In the genomic region with DNA sequence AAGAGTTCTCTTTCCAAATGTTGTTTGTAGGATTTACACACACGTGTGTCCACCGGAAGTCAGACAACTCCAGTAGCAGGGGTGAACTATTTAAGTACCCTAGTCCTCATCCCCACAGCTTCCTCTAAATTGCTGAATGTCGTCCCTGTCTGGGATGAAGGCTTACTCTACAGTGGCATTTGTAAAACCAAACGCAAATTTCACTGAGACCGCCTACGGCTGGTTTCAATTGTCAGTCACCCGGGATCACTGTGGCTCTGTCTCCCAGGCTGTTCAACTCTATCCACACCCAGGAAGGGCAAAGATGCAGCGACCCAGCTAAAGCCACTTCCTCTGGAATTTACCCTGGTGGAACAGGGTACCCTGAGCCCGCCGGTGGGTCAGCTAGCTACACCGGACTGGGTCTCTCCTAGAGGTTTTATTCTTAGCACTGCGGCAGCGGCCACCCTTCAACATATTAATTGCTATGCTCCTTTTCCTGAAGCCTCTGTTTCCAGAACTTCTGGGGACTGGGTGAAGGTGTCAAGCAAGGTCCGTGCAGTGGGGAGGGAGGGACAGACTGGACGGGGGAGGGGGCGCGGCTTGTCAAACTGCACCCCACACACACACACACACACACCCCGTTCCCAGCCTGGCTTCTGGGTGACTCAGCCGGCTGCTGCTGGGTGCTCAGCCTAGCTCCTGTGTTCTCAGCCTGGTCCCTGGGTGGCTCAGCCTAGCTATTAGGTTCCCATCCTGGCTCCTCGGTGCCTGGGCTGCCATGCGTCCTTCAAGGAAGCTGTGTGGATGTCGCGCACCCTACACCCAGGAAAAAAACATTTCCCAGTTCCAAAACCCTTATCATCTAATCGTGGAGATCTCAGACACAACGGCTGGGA, we compare ENCODE assay signal across 8 mouse cellular contexts. TPM values are rescaled to one million over a fixed set of nuclear protein-coding genes. Genes with fewer than 3 reads are reported as not detected.
DNase-seq lines count a peak whose midpoint lies in the region; ATAC-seq and TF ChIP-seq lines count a peak whose summit lies in the region.

No protein-coding gene starts in this region.

- no peaks in the 10 kb centered on the region for H3K9me3 ChIP-seq in kidney, embryonic 14.5 days (ENCODE audit: control insufficient read depth, low read length)
- no peaks in the 10 kb centered on the region for H3K9me3 ChIP-seq in forebrain, embryonic 12.5 days
- H3K9me3 ChIP-seq in intestine, embryonic 15.5 days = no peaks in the 10 kb centered on the region
- no peaks in the 10 kb centered on the region for H3K9me3 ChIP-seq in liver, embryonic 14.5 days (ENCODE audit: control insufficient read depth, low read length)
- no peaks in the 10 kb centered on the region for H3K9me3 ChIP-seq in neural tube, embryonic 13.5 days

- no peak overlapping the region for H3K27ac ChIP-seq in kidney, embryonic 14.5 days (ENCODE audit: low read depth, low read length)
- H3K27ac ChIP-seq in forebrain, embryonic 12.5 days = no peak overlapping the region
- H3K27ac ChIP-seq in intestine, embryonic 15.5 days = no peak overlapping the region
- H3K27ac ChIP-seq in liver, embryonic 14.5 days = no peak overlapping the region
- no peak overlapping the region for H3K27ac ChIP-seq in neural tube, embryonic 13.5 days (replicated peaks)

- peak; percentile 70 for ATAC-seq in kidney, embryonic 14.5 days (ENCODE audit: low FRiP score, low TSS enrichment)
- ATAC-seq in forebrain, embryonic 12.5 days (ENCODE audit: low FRiP score) = peak; percentile 68
- peak; percentile 64 for ATAC-seq in intestine, embryonic 15.5 days
- ATAC-seq in liver, embryonic 14.5 days (ENCODE audit: insufficient read depth) = no peak
- peak; percentile 68 for ATAC-seq in neural tube, embryonic 13.5 days (ENCODE audit: low read depth)

- peaks cover 13% of the 10 kb centered on the region for H3K4me1 ChIP-seq in kidney, embryonic 14.5 days (ENCODE audit: control insufficient read depth, insufficient read depth, low read length)
- peaks cover 25% of the 10 kb centered on the region for H3K4me1 ChIP-seq in forebrain, embryonic 12.5 days
- peaks cover 12% of the 10 kb centered on the region for H3K4me1 ChIP-seq in intestine, embryonic 15.5 days (replicated peaks)
- 0 out of 4 replicates have a peak, but pooled peaks cover 0 to 1% of the 10 kb centered on the region in 2 experiments for H3K4me1 ChIP-seq in liver, embryonic 14.5 days (replicated peaks; ENCODE audit: control insufficient read depth in 2 of 2, insufficient read depth in 2 of 2, low read length in 1 of 2)
- peaks cover 24% of the 10 kb centered on the region for H3K4me1 ChIP-seq in neural tube, embryonic 13.5 days (replicated peaks)

- peak overlapping the region; percentile 98 for H3K4me2 ChIP-seq in kidney, embryonic 14.5 days (replicated peaks; ENCODE audit: low read depth, low read length)
- peak overlapping the region; percentile 98 for H3K4me2 ChIP-seq in forebrain, embryonic 12.5 days
- H3K4me2 ChIP-seq in intestine, embryonic 15.5 days (replicated peaks) = peak overlapping the region; percentile 99
- peak overlapping the region; percentile 62 for H3K4me2 ChIP-seq in liver, embryonic 14.5 days (ENCODE audit: low read depth)
- H3K4me2 ChIP-seq in neural tube, embryonic 13.5 days = peak overlapping the region; percentile 81

- TF ChIP-seq CTCF in liver, embryonic 14.5 days (IDR thresholded peaks at IDR 0.05; ENCODE audit: low read depth) = no peak

- TF ChIP-seq EP300 in liver, embryonic 14.5 days (IDR thresholded peaks at IDR 0.05; ENCODE audit: low read depth) = no peak

- H3K27me3 ChIP-seq in kidney, embryonic 14.5 days (ENCODE audit: control insufficient read depth, insufficient read depth, low read length) = peaks cover 17% of the 10 kb centered on the region
- peaks cover 32% of the 10 kb centered on the region for H3K27me3 ChIP-seq in forebrain, embryonic 12.5 days
- peaks cover 24% of the 10 kb centered on the region for H3K27me3 ChIP-seq in intestine, embryonic 15.5 days (replicated peaks)
- H3K27me3 ChIP-seq in liver, embryonic 14.5 days (ENCODE audit: control insufficient read depth, insufficient read depth, low read length) = peaks cover 29% of the 10 kb centered on the region
- peaks cover 37% of the 10 kb centered on the region for H3K27me3 ChIP-seq in neural tube, embryonic 13.5 days

- DNase-seq in kidney, postnatal 25 days = no peak
- peak; percentile 38 to 48 for DNase-seq in adrenal gland, postnatal 36 days
- DNase-seq in liver, embryonic 14.5 days (ENCODE audit: low read depth in 3 of 3, low spot score in 3 of 3) = no peak
- DNase-seq in yolk sac, embryonic 10.5 days (ENCODE audit: low spot score) = no peak

- WGBS in kidney, embryonic 14.5 days = 3% methylated on average over 24 of the region's 25 CpGs
- WGBS in forebrain, embryonic 12.5 days = 5% methylated on average over 25 of the region's 25 CpGs
- whole genome bisulfite sequencing in intestine, embryonic 15.5 days = 8% methylated on average over 25 of the region's 25 CpGs
- WGBS in liver, embryonic 14.5 days (ENCODE audit: insufficient replicate concordance) = 6% methylated on average over 25 of the region's 25 CpGs
- 4% methylated on average over 25 of the region's 25 CpGs for WGBS in neural tube, embryonic 13.5 days

- H3K36me3 ChIP-seq in kidney, embryonic 14.5 days (ENCODE audit: control insufficient read depth, insufficient read depth, low read length) = no peaks in the 10 kb centered on the region
- no peaks in the 10 kb centered on the region for H3K36me3 ChIP-seq in forebrain, embryonic 12.5 days (replicated peaks)
- H3K36me3 ChIP-seq in intestine, embryonic 15.5 days = no peaks in the 10 kb centered on the region
- no peaks in the 10 kb centered on the region for H3K36me3 ChIP-seq in liver, embryonic 14.5 days (replicated peaks; ENCODE audit: control insufficient read depth, insufficient read depth, low read depth)
- no peaks in the 10 kb centered on the region for H3K36me3 ChIP-seq in neural tube, embryonic 13.5 days

- peak overlapping the region; percentile 64 for H3K4me3 ChIP-seq in kidney, embryonic 14.5 days (ENCODE audit: low read length)
- H3K4me3 ChIP-seq in forebrain, embryonic 12.5 days (replicated peaks) = peak overlapping the region; percentile 72
- peak overlapping the region; percentile 60 for H3K4me3 ChIP-seq in intestine, embryonic 15.5 days (replicated peaks)
- peak overlapping the region in 1 of 2 experiments; percentile 23; a peak in 1 of 4 replicates for H3K4me3 ChIP-seq in liver, embryonic 14.5 days (ENCODE audit: insufficient read depth in 1 of 2, low read depth in 2 of 2, low read length in 2 of 2)
- H3K4me3 ChIP-seq in neural tube, embryonic 13.5 days = peak overlapping the region; percentile 66

- H3K9ac ChIP-seq in kidney, embryonic 14.5 days (ENCODE audit: low read depth, low read length) = peak overlapping the region; percentile 60
- H3K9ac ChIP-seq in forebrain, embryonic 12.5 days = peak overlapping the region; percentile 72
- H3K9ac ChIP-seq in intestine, embryonic 15.5 days = 0 out of 2 replicates have a peak overlapping the region, but pooled peaks have one; percentile 45
- H3K9ac ChIP-seq in liver, embryonic 14.5 days (replicated peaks) = no peak overlapping the region
- H3K9ac ChIP-seq in neural tube, embryonic 13.5 days = peak overlapping the region; percentile 85

RNA-seq across cellular contexts. Expression of gene Nebl, which starts 1.3 kb away (rescaled TPM):
- 4.3 and 6.4 TPM in 2 replicates for polyA plus RNA-seq in kidney, embryonic 14.5 days (2014; fragmentation: Nextera tagmentation; extraction: Ambion mirVana)
- total RNA-seq in adrenal gland, postnatal 36 days (2021) = 1 to 10 TPM; 8.2 to 8.5 TPM
- polyA plus RNA-seq in forebrain, embryonic 12.5 days (2016; fragmentation: Nextera tagmentation; extraction: Ambion mirVana) = 6.1 and 6.5 TPM in 2 replicates
- 0.43 and 1.1 TPM in 2 replicates for polyA plus RNA-seq in intestine, embryonic 15.5 days (2015; fragmentation: Nextera tagmentation; extraction: Ambion mirVana)
- polyA plus RNA-seq in liver, embryonic 14.5 days (2012; rRNA removed) = 0.17 and 0.21 TPM in 2 replicates
- 0.10 and 0.22 TPM in 2 replicates for polyA plus RNA-seq in liver, embryonic 14.5 days (2014; fragmentation: Nextera tagmentation; extraction: Ambion mirVana)
- polyA plus RNA-seq in neural tube, embryonic 13.5 days (2015; fragmentation: Nextera tagmentation; extraction: Ambion mirVana) = 9.2 and 10.9 TPM in 2 replicates

Comparison
In these comparisons a context has a peak if more than half of its experiments do, and no peak if none do; other contexts are left out.
1. DNase-seq: peak in adrenal gland, postnatal 36 days (2 of 2); none in kidney, postnatal 25 days (0 of 2), liver, embryonic 14.5 days (0 of 3) and yolk sac, embryonic 10.5 days (single experiment).
2. Peak in every context shown above with its lines, with median percentiles within 50 percentile points of each other: H3K4me2 ChIP-seq.